Mouse (Mus musculus): ENCODE measurements around the gene Tmem145.

DNA sequence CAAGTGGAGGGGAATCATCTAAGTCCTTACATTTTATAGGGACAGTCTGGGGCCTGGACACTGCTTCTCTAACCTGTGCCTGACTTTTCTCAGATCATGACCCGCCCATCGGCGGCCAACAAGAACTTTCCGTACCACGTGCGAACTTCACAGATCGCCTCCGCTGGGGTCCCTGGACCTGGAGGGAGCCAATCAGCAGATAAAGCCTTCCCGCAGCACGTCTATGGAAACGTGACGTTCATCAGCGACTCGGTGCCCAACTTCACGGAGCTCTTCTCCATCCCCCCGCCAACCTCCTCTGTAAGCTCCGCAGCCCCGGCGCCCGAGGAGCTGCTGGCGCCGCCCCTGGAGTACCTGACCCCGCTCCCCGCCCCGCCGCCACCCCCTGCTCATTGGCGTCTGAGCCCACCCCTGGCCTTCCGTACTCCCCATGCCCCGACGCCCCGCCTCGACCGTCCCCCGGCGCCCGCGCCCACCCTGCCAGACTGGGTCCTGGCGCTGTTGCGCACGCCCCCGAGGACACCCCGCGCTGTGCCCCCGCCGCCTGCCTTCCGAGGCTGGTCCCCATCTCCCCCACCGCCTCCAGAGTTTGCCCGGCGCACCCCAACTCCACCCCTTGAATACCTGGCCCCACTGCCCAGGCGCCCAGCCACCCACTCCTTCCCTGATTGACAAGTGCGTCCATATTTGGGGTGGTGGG is 8.8 kb downstream of the Tmem145 start:
- TF ChIP-seq POLR2A (IDR thresholded peaks at IDR 0.05; ENCODE audit: borderline replicate concordance, low read depth, low read length) (no peak), CTCF (IDR thresholded peaks at IDR 0.05; ENCODE audit: low read depth, low read length) (no peak)

Data from bone marrow macrophage, adult 2 months (primary cell).